Mouse (Mus musculus) olfactory bulb, adult 2 months (tissue): ENCODE measurements at regions not wholly inside any gene's neighbourhood (a gene's known extent, or its start where the extent isn't known, plus 50 kb on each side); places are given as distances from the start of the nearest gene placed in this dataset.

Experiments
- CTCF ChIP-seq: fragments of 200-500 bp; IDR thresholded peaks from 2 replicates; pipeline ENCODE4 v1.5.1; 2012; ENCODE audit warnings: low read depth, mild to moderate bottlenecking, low read length, moderate library complexity; ENCODE audit not compliant: insufficient read depth
- POLR2A ChIP-seq: fragments of 200-500 bp; IDR thresholded peaks from 2 replicates; pipeline ENCODE4 v1.6.1; 2012; ENCODE audit warnings: mild to moderate bottlenecking, low read depth, low read length, moderate library complexity; ENCODE audit not compliant: insufficient read depth

GRCm38 (mm10) chr14:64585471-64586192 is 481.5 kb downstream of the Prss52 start:
- no peak for TF ChIP-seq CTCF
- TF ChIP-seq POLR2A, result no peak
